Mouse (Mus musculus) B cell, adult 62 days (primary cell): ENCODE results near the gene Lyve1. TPM values are rescaled to one million over a fixed set of nuclear protein-coding genes. Genes with fewer than 3 reads are reported as not detected.

Experiments used
- total RNA-seq: library from RNA; stranded (reverse); gene quantifications from 4 replicates; pipeline ENCODE4 v1.2.4, GENCODE M21; 2023

Gene Lyve1
- total RNA-seq, result not detected in 4 replicates

GRCm38 (mm10) chr7:110862751-110863289 is at the start of gene Lyve1:
Gene Lyve1 (minus strand): TSS chr7:110863239.

DNA sequence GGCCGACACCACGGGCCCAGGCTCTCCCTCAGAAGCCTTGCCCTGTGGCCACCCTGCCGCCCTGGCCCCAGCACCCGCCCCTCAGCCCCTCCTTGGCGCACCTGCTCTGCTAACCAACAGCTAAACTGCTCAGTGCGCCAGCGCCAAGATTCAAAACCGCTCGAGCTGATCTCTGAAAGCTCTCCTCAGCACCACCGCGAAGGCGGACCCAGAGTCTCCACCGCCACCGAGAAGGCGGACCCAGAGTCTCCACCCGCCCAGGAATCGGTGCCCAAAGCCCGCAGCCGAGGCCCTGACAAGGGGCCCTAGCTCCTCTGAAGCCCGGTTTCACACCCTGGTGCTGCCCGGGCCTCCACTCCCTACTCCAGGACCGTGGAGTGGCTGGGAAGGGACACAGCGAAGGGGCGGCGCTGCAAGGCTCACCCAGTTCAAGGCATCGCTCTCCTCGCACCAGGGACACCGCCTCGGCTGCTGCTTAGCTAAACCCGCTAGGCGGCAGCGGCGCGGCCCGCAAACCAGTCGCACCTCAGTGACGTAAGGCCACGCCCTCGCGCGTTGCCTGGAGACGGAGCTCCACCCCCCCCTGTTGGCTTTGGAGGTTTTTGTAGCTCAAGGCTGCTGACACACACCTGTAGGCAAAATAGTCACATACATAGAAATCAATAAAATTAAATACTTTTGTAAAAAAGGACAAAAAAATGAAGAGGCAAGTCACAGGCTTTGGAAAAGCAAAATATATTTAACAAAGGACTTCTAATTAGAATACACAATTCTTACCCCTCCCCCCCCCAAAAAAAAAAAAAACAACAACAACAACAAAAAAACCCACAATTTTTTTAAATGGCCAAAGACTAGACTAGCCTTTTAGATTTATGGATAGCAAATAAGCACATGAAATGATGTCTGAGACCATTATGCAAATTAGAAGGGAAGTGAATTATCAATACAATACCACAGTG is 18.8 kb downstream of the Lyve1 start, which contains the start of gene Rnf141:
TSS of gene Rnf141 (minus strand) at position 542 of the 959 bp plus-strand sequence.

Other genes starting within 250 kb of the Lyve1 start
- gene Sbf2, start 248.3 kb downstream of the Lyve1 start, total RNA-seq, result 10.3 to 12.6 TPM (median 11.7 TPM) in 4 replicates
- gene Adm, start 235.6 kb downstream of the Lyve1 start, total RNA-seq, result 2.4 to 4.0 TPM (median 3.4 TPM) in 4 replicates
- gene Ampd3, start 95.0 kb downstream of the Lyve1 start, total RNA-seq, result 15.9 to 18.4 TPM (median 16.5 TPM) in 4 replicates
- gene Rnf141, start 18.8 kb downstream of the Lyve1 start, total RNA-seq, result 25.4 to 31.5 TPM (median 29.3 TPM) in 4 replicates
- gene Mrvi1, start 119.2 kb upstream of the Lyve1 start, total RNA-seq, result 0.60 to 0.89 TPM (median 0.73 TPM) in 4 replicates
- gene Ctr9, start 165.7 kb upstream of the Lyve1 start, total RNA-seq, result 54.2 to 58.4 TPM (median 54.5 TPM) in 4 replicates
- 1,165 to 1,299 TPM (median 1,244 TPM) in 4 replicates for gene Eif4g2, start 219.8 kb upstream of the Lyve1 start, total RNA-seq